Mouse (Mus musculus): ENCODE data around the gene Fto. TPM values are rescaled to one million over a fixed set of nuclear protein-coding genes. Genes with fewer than 3 reads are reported as not detected.

Fto gene
- total and polyA plus RNA-seq, 2 experiments from 2014 or later = 86.8 to 122 TPM

DNA sequence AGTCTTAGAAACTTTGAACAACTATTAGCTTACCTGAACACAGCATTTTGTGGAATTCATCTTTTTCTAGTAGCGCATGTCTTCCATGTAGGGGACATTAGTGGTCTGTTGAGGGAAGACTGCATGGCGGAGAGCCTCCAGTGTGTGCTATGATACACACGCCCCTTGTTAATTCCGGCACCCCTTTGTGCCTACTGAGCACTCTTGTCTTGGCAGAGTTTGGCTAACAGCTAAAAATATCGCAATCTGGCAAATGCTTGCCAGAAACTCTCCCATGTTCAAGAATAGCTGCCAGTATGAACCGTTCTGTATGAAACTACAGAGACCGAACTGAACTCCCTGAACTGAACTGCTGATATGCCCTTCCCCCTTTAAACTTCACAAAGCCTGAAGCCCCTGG is 10.2 kb downstream of the Fto start:
- no peak for TF ChIP-seq CTCF (IDR thresholded peaks at IDR 0.05; ENCODE audit: low read depth)
- no peaks in the 10 kb centered on the region for H3K27me3 ChIP-seq (ENCODE audit: insufficient read depth, low read length)
- no peak overlapping the region for H3K4me3 ChIP-seq (ENCODE audit: low read depth, low read length)
- no peak for DNase-seq
- no peaks in the 10 kb centered on the region for H3K36me3 ChIP-seq (ENCODE audit: insufficient read depth)
- WGBS = 41% methylated on average over 7 of the region's 7 CpGs
- ATAC-seq = no peak
- no peak overlapping the region for H3K4me2 ChIP-seq (ENCODE audit: low read depth)
- no peak overlapping the region for H3K9ac ChIP-seq
- 0 out of 2 replicates have a peak, but pooled peaks cover 2% of the 10 kb centered on the region for H3K4me1 ChIP-seq (ENCODE audit: insufficient read depth)
- no peak overlapping the region for H3K27ac ChIP-seq (ENCODE audit: low read depth, low read length)
- H3K9me3 ChIP-seq (ENCODE audit: low read length) = no peaks in the 10 kb centered on the region

DNA sequence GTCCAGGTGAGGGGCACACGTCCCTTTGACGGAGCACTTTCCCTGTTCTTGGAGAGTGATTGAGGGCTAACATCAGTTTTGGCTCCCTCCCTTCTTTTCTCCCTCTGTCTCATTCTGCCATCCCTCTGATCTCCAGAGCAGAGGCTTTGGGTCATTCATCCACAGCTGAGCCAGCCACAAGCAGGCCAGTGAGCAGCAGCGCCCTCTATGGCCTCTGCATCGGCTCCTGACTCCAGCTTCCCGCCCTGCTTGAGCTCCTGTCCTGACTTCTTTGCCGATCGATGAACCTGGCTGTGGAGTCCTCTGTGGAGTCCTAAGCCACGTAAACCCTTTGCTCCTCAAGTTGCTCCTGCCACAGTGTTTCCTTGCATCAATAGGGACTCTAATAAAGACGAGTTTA is 10.9 kb downstream of the Fto start:
- Histone ChIP-seq H3K27ac (ENCODE audit: low read depth, low read length) (no peak overlapping the region), H3K4me3 (ENCODE audit: low read depth, low read length) (no peak overlapping the region), H3K9ac (no peak overlapping the region), H3K4me2 (ENCODE audit: low read depth) (no peak overlapping the region), H3K9me3 (ENCODE audit: low read length) (no peaks in the 10 kb centered on the region), H3K36me3 (ENCODE audit: insufficient read depth) (no peaks in the 10 kb centered on the region), H3K4me1 (ENCODE audit: insufficient read depth) (peaks cover 5% of the 10 kb centered on the region; the same call in 1 of the 2 replicates), H3K27me3 (ENCODE audit: insufficient read depth, low read length) (no peaks in the 10 kb centered on the region)
- TF ChIP-seq CTCF (IDR thresholded peaks at IDR 0.05; ENCODE audit: low read depth) = no peak
- WGBS = 54% methylated on average over 9 of the region's 9 CpGs
- no peak for ATAC-seq
- no peak for DNase-seq

DNA sequence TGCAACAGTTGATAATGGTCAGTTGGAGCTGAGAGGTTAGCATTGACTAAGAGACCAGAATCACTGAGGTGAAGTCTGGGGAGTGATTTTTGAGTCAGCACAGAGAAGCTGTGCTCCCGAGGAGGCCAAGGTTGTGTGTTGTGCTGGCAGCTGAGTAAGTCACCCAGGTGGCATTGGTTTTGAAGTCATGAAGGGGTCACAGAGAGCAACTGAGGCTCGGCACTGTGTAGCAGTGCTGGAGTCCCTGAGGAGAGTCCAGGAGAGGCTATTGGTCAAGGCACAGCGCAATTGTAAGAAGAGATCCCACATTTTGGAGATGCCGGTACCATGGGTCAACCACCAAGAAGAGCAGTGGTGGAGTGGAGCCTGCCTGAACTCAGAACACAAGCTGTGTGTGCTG is 11.6 kb downstream of the Fto start:
- ATAC-seq (no peak), DNase-seq (no peak)
- Histone ChIP-seq H3K9ac (no peak overlapping the region), H3K9me3 (ENCODE audit: low read length) (no peaks in the 10 kb centered on the region), H3K36me3 (ENCODE audit: insufficient read depth) (no peaks in the 10 kb centered on the region), H3K4me1 (ENCODE audit: insufficient read depth) (peaks cover 12% of the 10 kb centered on the region; the same call in 1 of the 2 replicates), H3K4me2 (ENCODE audit: low read depth) (no peak overlapping the region), H3K4me3 (ENCODE audit: low read depth, low read length) (no peak overlapping the region), H3K27ac (ENCODE audit: low read depth, low read length) (no peak overlapping the region), H3K27me3 (ENCODE audit: insufficient read depth, low read length) (no peaks in the 10 kb centered on the region)
- no peak for TF ChIP-seq CTCF (IDR thresholded peaks at IDR 0.05; ENCODE audit: low read depth)
- 95% methylated on average over 4 of the region's 4 CpGs for WGBS

- 75% methylated on average over 3 of the region's 3 CpGs for WGBS
- Histone ChIP-seq H3K9me3 (ENCODE audit: low read length) (no peaks in the 10 kb centered on the region), H3K9ac (no peak overlapping the region), H3K4me2 (ENCODE audit: low read depth) (no peak overlapping the region), H3K4me3 (ENCODE audit: low read depth, low read length) (no peak overlapping the region), H3K4me1 (ENCODE audit: insufficient read depth) (peaks cover 18% of the 10 kb centered on the region; the same call in 1 of the 2 replicates), H3K27me3 (ENCODE audit: insufficient read depth, low read length) (no peaks in the 10 kb centered on the region), H3K36me3 (ENCODE audit: insufficient read depth) (no peaks in the 10 kb centered on the region), H3K27ac (ENCODE audit: low read depth, low read length) (no peak overlapping the region)
- TF ChIP-seq CTCF (IDR thresholded peaks at IDR 0.05; ENCODE audit: low read depth) = no peak
- DNase-seq (no peak), ATAC-seq (no peak)
Measured at GRCm38 (mm10) chr8:91326018-91326417, 12.7 kb downstream of the Fto start.

GRCm38 (mm10) chr8:91326946-91327345 is 13.6 kb downstream of the Fto start:
- no peak for TF ChIP-seq CTCF (IDR thresholded peaks at IDR 0.05; ENCODE audit: low read depth)
- no peaks in the 10 kb centered on the region for H3K9me3 ChIP-seq (ENCODE audit: low read length)
- H3K4me3 ChIP-seq (ENCODE audit: low read depth, low read length) = no peak overlapping the region
- no peak for ATAC-seq
- H3K9ac ChIP-seq = no peak overlapping the region
- H3K27ac ChIP-seq (ENCODE audit: low read depth, low read length) = no peak overlapping the region
- H3K27me3 ChIP-seq (ENCODE audit: insufficient read depth, low read length) = no peaks in the 10 kb centered on the region
- WGBS = 85% methylated on average over 6 of the region's 6 CpGs
- H3K4me1 ChIP-seq (ENCODE audit: insufficient read depth) = peaks cover 24% of the 10 kb centered on the region
- no peaks in the 10 kb centered on the region for H3K36me3 ChIP-seq (ENCODE audit: insufficient read depth)
- no peak overlapping the region for H3K4me2 ChIP-seq (ENCODE audit: low read depth)
- DNase-seq = no peak

GRCm38 (mm10) chr8:91327471-91328205 is 14.3 kb downstream of the Fto start:
- ATAC-seq = no peak

GRCm38 (mm10) chr8:91329056-91329455 is 15.7 kb downstream of the Fto start:
- Histone ChIP-seq H3K27ac (ENCODE audit: low read depth, low read length) (no peak overlapping the region), H3K4me3 (ENCODE audit: low read depth, low read length) (no peak overlapping the region), H3K4me2 (ENCODE audit: low read depth) (no peak overlapping the region), H3K36me3 (ENCODE audit: insufficient read depth) (no peaks in the 10 kb centered on the region), H3K9ac (no peak overlapping the region), H3K9me3 (ENCODE audit: low read length) (no peaks in the 10 kb centered on the region), H3K4me1 (ENCODE audit: insufficient read depth) (peaks cover 23% of the 10 kb centered on the region), H3K27me3 (ENCODE audit: insufficient read depth, low read length) (no peaks in the 10 kb centered on the region)
- 72% methylated on average over 9 of the region's 9 CpGs for WGBS
- no peak for DNase-seq
- ATAC-seq = no peak
- no peak for TF ChIP-seq CTCF (IDR thresholded peaks at IDR 0.05; ENCODE audit: low read depth)

More at GRCm38 (mm10) chr8:91327471-91328205, 14.3 kb downstream of the Fto start:
- Histone ChIP-seq H3K9ac (no peak overlapping the region), H3K4me2 (ENCODE audit: low read depth) (no peak overlapping the region), H3K36me3 (ENCODE audit: insufficient read depth) (no peaks in the 10 kb centered on the region), H3K27me3 (ENCODE audit: insufficient read depth, low read length) (no peaks in the 10 kb centered on the region), H3K9me3 (ENCODE audit: low read length) (no peaks in the 10 kb centered on the region), H3K4me3 (ENCODE audit: low read depth, low read length) (no peak overlapping the region), H3K27ac (ENCODE audit: low read depth, low read length) (no peak overlapping the region), H3K4me1 (ENCODE audit: insufficient read depth) (peaks cover 25% of the 10 kb centered on the region)
- no peak for TF ChIP-seq CTCF (IDR thresholded peaks at IDR 0.05; ENCODE audit: low read depth)
- DNase-seq = no peak
- 77% methylated on average over 11 of the region's 11 CpGs for WGBS
